Mouse (Mus musculus) adrenal gland, postnatal 4 days (tissue): ENCODE results near the gene Naaladl2. TPM values are rescaled to one million over a fixed set of nuclear protein-coding genes. Genes with fewer than 3 reads are reported as not detected.

Source experiments
- DNase-seq, 2 experiments: peaks; one replicate each; pipeline ENCODE4 v3.0.0; 2021 to 2022; ENCODE audit warnings: low spot score in 2 of 2, mixed read lengths in 2 of 2
- total RNA-seq, 2 experiments: library from RNA; stranded (reverse); gene quantifications; 2 replicates each; pipeline ENCODE4 v1.2.3; 2021

Gene Naaladl2
- total RNA-seq, 2 experiments from 2014 or later = 4.4 TPM

GRCm38 (mm10) chr3:23972747-23973667 lies 1171.1 kb downstream of the Naaladl2 start:
- DNase-seq = no peak

GRCm38 (mm10) chr3:23962961-23963621 lies 1181.0 kb downstream of the Naaladl2 start:
- no peak for DNase-seq

- DNase-seq = no peak
Observed at GRCm38 (mm10) chr3:23946182-23946581, 1197.9 kb downstream of the Naaladl2 start.

GRCm38 (mm10) chr3:23937299-23937698 lies 1206.8 kb downstream of the Naaladl2 start:
- no peak for DNase-seq

- DNase-seq = no peak
Observed at GRCm38 (mm10) chr3:23928097-23928496, 1216.0 kb downstream of the Naaladl2 start.

- DNase-seq = no peak
Observed at GRCm38 (mm10) chr3:23907682-23908081, 1236.4 kb downstream of the Naaladl2 start.

- no peak for DNase-seq
Observed at GRCm38 (mm10) chr3:23865688-23866087, 1278.4 kb downstream of the Naaladl2 start.

- no peak for DNase-seq
Observed at GRCm38 (mm10) chr3:23857275-23857674, 1286.8 kb downstream of the Naaladl2 start.

GRCm38 (mm10) chr3:23817585-23817984 lies 1326.5 kb downstream of the Naaladl2 start:
- no peak for DNase-seq

- DNase-seq = no peak
Observed at GRCm38 (mm10) chr3:23758746-23759145, 1385.3 kb downstream of the Naaladl2 start.
